Mouse (Mus musculus): ENCODE results near the gene Ncs1.

The Ncs1 gene

DNA sequence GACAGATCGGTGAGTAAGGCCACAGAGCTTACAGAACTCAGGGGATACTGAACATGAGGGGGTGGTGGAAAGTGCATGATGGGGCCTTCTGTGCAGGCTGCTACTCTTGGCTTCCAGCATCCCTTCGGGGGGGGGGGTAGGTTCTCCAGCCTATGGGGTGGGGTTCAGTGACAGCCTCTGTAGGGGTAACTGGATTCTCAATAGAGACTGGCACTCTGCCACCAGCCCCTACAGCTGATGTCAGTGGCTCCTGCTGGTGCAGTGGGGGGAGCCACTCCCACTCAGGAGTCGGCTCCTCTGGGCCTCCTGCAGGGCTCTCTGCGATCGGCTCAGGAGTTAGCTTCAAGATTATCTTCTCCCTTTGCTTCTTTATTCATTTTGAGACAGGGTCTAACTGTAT is 32.9 kb downstream of the Ncs1 start:
- DNase-seq (ENCODE audit: extremely low spot score) = no peak

DNA sequence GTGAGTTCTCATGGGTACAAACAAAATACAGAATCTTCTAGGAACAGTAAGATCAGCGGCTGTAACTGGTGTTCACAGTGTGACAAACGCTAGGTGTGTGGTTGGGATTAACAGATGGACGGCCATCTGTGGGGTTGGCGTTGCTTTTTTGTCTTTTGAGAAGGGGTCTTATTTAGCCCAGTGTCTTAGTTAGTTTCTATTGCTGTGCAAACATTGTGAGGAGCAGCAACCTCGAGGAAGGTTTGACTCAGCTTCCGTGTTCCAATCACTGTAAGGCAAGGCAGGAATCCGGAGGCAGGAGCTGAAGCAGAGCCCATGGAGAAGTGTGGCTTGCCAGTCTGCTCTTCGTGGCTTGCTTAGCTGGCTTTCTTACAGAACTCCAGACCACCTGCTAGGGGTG is 35.5 kb downstream of the Ncs1 start:
- no peak for DNase-seq (ENCODE audit: extremely low spot score)

DNA sequence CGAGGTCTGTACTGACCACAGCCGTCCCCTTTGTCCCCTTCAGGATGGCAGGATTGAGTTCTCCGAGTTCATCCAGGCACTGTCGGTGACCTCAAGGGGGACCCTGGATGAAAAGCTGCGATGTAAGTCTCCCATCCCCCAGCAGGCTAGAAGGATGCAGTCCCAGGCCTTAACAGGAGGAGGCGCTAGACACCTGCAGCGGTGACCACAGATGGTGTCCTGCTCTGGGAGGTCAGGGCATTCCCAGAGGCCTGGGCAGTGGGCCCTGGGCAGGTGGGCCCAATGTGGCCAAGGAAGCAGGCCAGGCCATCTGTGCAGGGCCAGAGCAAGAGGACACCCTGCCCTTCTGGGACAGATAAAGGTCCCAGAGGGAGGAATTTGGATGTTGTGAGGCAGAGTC is 36.6 kb downstream of the Ncs1 start:
- DNase-seq (ENCODE audit: extremely low spot score) = peak; percentile 26

DNA sequence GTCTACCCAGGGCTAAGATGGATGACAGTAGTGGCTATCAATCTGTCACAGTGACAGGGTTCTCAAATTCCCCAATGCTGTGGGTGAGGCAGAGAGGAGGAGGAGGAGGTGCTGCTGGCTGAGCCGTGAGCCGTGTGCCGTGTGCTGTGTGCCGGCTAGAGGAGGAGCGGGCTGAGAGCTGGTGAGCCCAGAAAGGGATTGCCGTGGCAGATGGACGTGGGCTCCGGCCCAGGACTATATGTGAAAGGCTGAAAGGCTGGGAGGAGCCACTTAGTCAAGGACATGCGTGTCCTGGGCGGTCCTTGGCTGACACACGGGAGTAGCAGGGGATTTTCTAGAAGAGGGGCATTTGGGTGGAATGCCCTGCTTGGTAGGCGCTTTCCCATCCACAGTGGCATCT is 37.3 kb downstream of the Ncs1 start:
- DNase-seq (ENCODE audit: extremely low spot score) = no peak

DNA sequence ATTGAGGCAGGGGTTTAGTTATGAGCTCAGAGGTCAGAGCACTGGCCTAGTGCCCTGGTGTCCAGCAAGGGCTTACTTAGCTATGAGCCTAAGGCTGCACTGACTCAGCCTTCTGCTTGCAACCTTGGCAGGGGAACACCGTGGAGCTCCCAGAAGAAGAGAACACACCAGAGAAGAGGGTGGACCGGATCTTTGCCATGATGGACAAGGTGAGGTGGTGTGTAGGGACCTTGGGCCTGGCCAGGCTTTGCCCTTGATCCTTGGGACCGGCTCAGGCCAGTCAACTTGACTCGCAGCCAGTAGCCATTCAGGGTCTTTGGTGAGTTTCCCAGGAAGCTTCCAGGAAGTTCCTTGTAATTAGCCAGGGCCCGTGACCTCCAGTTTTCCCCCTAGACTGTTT is 38.9 kb downstream of the Ncs1 start:
- DNase-seq (ENCODE audit: extremely low spot score) = no peak

- peak; percentile 68 for DNase-seq (ENCODE audit: extremely low spot score)
Observed at GRCm38 (mm10) chr2:31291421-31291820, 45.8 kb downstream of the Ncs1 start.

GRCm38 (mm10) chr2:31294985-31295384 is 49.4 kb downstream of the Ncs1 start:
- peak; percentile 72 for DNase-seq (ENCODE audit: extremely low spot score)

DNA sequence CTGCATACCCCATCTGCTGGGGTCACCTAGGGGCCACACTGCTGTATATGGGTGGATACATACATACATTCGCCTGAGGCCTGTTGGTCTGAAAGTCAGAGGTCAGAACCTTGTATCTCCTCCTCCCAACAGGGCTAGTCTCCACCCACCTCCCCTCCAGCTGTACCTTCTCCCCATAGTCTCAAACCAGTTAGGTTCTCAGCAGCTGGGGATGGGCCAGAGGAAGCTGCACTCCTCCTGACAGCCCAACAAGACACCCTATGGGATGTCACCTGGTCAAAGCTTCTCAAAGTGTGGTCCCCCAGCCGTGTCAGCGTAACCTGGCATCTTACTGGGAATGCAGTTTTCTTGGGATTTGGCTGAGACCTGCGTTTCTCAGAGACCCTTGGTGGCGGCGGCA is 50.8 kb downstream of the Ncs1 start:
- DNase-seq (ENCODE audit: extremely low spot score) = no peak

DNA sequence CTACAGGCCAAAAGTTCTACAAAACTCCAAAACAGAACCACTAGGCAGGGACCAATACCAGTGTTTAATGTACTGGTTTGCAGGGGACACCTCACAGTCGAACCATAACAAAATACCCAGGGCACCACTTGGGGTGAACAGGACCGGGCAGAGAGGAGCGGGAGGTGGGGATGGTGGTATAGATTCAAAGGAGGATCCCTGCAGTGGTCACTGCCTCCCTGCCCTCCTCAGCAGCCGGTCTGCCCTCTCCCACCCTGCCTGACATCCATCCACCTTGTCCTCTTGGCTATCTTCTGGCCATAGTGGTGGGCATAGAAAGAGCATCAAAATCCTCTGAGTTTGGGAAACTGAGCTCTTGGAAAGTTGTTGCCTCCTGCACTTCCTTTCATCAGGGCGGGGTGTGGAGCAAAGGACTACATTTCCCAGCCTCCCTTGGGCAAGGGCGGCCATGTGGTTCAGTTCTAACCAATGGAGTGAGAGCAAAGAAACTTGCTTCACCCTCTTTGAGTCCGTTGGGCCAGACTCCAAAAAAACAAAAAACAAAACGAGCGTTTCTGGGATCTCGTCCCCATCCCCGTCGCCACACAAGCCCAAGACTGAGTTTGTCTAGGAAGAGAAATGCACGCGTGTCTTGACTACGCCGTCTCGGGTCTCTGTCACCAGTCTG is 52.1 kb downstream of the Ncs1 start:
- DNase-seq (ENCODE audit: extremely low spot score) = peak; percentile 68

DNA sequence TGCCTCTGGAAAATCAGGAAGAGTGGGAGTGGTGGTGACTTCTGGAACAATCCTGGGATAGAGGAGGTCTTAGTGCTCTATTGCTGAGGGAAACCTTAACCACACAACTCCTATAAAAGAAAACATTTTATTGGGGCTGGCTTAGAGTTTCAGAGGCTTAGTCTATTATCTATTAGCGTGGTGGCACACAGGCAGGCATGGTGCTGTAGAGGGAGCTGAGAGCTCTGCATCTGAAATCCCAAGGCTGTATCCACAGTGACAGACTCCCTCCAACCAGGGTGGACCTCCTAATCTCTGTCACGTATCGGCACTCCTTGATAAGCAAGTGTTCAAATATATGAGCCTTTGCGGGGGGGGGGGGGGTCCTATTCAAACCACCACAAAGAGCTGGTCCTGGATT is 53.2 kb downstream of the Ncs1 start:
- peak; percentile 23 for DNase-seq (ENCODE audit: extremely low spot score)

- peak; percentile 61 for DNase-seq (ENCODE audit: extremely low spot score)
Observed at GRCm38 (mm10) chr2:31299266-31299665, 53.6 kb downstream of the Ncs1 start.

GRCm38 (mm10) chr2:31299996-31300395 is 54.4 kb downstream of the Ncs1 start:
- no peak for DNase-seq (ENCODE audit: extremely low spot score)

- no peak for DNase-seq (ENCODE audit: extremely low spot score)
Observed at GRCm38 (mm10) chr2:31303177-31303576, 57.6 kb downstream of the Ncs1 start.

- DNase-seq (ENCODE audit: extremely low spot score) = no peak
Observed at GRCm38 (mm10) chr2:31304191-31304590, 58.6 kb downstream of the Ncs1 start.

DNA sequence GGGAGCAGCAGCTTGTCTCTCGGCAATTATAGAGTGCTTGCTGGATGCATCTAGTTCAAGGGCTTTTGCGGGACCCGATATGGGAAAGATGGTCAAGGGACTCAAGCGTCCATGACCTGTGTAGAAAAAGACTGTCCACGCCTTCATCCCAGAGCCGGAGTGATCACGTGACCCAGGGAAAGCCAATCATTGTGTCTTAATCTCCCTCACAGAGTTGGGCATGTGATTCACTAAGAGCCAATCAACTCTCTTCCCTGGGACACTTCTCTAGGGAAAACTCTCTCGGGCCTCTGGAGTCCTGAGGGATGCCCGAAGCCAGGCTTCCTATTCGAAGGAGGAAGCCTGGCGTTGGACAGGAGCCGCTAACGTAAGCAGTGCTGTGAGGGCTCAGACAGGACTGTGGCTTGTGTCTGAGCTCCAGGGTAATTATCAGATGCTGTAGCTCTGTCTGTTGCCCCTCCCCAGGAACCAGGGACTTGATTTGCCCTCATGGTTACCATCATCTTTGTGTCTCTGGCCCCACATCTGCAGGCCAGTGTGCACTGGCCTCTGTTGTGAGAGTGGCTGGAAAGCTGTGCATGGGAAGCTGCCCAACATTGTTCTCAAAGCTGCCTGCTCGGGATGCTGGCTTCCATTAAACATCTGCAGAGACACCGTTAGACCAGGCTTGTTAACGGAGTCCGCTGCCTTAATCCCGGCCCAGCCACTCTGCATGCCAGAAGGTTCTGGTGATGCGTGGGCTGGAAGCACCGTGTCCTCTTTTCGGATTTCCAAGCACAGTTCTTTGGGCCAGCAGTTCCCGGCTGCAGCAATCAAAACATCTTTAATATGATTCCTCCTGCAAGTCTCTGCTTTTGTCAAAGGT is 59.4 kb downstream of the Ncs1 start:
- DNase-seq (ENCODE audit: extremely low spot score) = no peak

DNA sequence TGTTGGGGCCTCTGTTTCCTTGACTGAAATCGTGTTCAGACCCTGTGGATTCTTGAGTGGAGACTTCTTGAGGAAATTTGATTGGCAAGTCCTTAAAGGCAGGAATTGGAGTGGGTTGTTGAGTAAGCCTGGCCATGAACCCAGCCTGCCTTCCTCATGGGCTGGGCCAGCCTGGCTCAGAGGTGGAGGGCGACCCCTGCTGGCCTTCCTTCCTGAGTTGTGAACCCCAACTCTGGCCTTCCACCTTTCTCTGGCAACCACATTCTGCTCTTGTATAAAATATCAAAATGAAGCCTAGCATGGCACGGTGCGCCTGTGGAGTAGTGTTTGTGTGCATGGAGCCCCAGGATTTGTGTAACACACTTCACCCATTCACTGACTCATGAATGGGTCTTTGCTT is 60.1 kb downstream of the Ncs1 start:
- DNase-seq (ENCODE audit: extremely low spot score) = peak; percentile 35

DNA sequence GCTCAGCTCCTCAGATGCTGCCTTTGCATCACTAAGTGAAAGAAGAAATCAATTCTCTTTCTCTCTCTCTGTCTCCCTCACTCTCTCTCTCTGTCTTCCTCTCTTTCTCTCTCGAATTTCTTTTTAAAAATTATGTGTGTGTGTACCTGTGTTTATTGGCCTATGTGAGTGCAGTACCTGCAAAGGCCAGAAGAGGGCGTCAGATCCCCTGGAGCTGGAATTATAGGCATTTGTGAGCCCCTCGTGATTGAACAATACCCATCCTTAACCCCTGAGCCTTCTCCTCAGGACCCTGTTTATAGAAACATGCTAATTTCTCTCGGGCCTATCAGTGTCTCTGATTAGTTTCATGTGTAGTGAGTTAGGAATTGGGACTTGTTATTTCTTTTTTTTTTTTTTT is 62.6 kb downstream of the Ncs1 start:
- DNase-seq (ENCODE audit: extremely low spot score) = no peak

GRCm38 (mm10) chr2:31309549-31309948 is 63.9 kb downstream of the Ncs1 start:
- no peak for DNase-seq (ENCODE audit: extremely low spot score)

- DNase-seq (ENCODE audit: extremely low spot score) = no peak
Observed at GRCm38 (mm10) chr2:31314007-31314465, 68.4 kb downstream of the Ncs1 start, which contains the start of gene Hmcn2. TSS of gene Hmcn2 (plus strand) at chr2:31314415.

DNA sequence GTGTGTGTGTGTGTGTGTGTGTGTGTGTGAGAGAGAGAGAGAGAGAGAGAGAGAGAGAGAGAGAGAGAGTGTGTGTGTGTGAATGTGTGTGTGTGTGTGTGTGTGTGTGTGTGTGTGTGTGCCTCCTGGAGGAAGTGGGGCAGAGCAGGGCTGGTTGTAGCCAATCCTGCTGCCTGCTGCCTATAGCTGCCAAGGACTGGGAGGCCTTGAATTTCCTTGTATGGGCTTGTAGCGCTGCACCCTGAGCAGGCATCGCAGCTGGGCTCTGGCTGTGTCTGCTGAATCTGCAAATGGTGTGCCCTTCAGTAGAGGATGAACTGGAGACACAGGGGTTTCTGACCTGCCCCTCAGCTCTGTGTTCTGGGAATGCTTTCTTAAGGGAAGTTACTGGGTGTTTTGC is 72.5 kb downstream of the Ncs1 start:
- no peak for DNase-seq (ENCODE audit: extremely low spot score)

GRCm38 (mm10) chr2:31319200-31319599 is 73.6 kb downstream of the Ncs1 start:
- DNase-seq (ENCODE audit: extremely low spot score) = no peak

DNA sequence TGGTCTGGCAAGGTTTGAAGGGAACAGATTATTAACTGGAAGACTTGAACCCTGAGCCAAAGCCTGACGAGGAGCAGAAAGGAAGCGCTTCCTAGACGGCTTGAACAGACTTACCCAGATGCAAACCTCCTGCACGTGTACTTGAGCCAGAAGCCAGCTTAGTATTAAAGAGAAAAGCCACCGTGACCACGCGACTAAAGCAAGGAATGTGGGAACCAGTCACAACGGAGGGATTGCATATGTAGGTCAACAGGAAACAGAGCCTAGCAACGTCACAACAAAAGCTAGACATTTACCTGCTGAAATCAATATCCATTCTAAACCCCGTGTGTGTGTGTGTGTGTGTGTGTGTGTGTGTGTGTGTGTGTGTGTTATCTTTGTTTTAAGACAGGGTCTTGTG is 81.6 kb downstream of the Ncs1 start:
- no peak for DNase-seq (ENCODE audit: extremely low spot score)

DNA sequence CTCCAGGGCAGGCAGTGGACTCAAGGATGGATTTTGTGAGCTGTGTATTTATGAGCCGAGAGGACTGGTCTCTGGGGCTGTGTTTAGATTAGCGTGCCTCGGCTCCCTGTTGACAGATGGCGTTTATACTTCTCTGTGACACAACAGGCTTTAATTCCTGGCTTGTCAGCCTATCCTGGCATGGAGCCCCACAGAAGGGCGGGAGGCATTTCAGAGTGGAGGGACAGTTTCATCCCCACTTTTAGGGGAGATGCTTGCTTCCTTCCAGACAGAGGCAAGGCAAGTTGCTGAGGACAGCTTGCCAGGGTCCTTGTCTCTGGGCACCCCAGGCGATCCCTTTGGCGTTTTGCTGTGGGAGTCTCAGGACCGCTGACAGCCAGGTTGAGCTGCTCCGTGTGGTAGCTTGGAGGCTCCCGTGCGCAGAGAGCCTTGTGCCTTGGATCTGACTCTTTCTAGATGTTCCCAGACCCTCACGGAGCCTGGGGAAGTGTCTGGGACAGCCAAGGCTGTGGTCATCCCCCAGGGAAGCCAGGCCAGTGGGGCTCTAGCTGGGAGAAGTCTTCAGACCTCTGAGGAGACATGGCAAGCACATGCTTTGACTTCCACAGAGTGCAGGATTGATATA is 92.2 kb downstream of the Ncs1 start:
- no peak for DNase-seq (ENCODE audit: extremely low spot score)

Data from embryo, embryonic 9.5 days (tissue).